Mouse (Mus musculus) T-helper 1 cell (primary cell): ENCODE measurements around the gene Olfr1175-ps.

Source experiments
- in situ Hi-C: fragments of 300-600 bp; cut with MboI, MseI; formaldehyde crosslinking; loops from one replicate; pipeline ENCODE4 v1.15.1; 2025; ENCODE audit warnings: high pct_unique_total_duplicates

The Olfr1175-ps gene

GRCm38 (mm10) chr2:88327115-88327514 lies at the start of gene Olfr1175-ps:
Gene Olfr1175-ps, minus strand, starts transcription at chr2:88327215.
- in situ Hi-C loops, result no loop called here

DNA sequence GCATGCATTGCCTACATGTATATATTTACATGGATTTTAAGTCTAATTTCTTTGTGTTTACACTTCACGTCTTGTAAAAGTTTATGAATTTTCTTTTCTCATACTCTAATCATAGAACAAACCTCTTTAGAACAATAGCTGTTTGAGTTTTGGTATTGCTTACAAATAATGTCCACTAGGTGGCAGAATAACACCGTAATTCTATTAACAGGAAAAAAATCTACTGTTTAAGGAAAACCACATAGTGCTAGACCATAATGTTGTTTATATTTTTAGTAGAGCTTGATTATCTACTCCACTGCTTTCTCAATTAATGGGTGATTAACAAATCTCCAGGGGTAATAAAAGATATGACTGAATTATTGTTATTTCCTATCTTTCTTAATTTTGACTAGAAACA lies 29.3 kb upstream of the Olfr1175-ps start:
- in situ Hi-C loops, result loop anchor here (10.0 kb wide), 1 partner anchor 1848 kb away; no protein-coding TSS in a partner anchor

DNA sequence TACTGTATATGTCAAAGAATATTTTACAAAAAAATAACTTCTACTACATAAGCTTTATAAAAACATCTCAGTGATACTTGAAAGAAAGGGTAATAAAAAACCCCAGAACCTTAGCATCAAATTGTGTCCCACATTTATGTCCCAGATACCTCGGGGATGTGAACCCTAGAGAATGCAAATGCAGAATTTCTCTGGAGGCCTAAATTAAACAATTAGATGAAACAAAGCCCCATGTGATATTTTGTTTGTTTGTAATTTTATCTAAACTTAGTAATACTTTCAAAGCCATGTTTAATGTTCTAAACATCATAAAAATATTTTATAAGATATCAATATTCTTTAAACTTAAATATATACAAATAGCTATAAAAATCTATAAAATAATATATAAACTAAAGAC lies 19.4 kb upstream of the Olfr1175-ps start, which contains the start of gene Olfr1177-ps:
Gene Olfr1177-ps (minus strand): TSS at position 101 of the 400 bp plus-strand sequence.
- in situ Hi-C loops, result no loop called here

DNA sequence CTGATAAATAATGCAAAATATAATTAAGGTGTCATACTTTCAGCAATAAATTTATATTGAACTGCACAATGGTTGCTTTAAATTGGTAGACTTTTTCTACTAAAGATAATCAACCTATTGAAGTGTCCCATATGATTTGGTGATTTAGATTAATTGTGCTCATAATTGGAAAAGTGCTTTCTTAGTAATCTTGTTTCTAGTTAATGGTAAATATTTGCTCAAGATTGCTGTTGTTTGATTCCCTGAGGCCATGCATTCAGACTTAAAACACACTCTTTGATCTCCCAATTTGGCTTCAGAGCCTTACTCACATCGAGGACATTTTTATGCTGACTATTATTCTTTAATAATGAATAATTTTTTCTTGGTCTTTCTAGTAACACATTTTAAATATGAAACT lies 9.4 kb upstream of the Olfr1175-ps start, which contains the start of gene Olfr1176:
Gene Olfr1176 (plus strand): TSS at position 301 of the 400 bp plus-strand sequence.
- in situ Hi-C loops, result no loop called here

DNA sequence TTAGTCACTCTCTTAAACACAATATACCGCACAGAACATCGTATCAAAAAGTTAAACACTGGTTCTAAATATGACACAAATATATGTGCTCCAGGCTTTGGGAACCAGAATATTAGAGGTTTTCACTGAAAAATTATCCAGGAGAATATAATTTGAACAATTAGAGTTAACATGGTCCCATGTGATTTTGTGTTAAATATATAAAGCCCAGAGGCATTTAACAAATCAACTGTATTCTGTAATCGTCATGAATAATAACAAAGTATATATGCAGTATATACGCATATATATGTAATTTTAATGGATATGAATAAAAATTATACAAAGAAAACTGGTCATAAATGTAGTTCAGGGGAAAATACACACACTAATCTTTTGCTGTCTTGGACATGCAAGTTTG lies 12.0 kb downstream of the Olfr1175-ps start, which contains the start of gene Olfr1174-ps:
Gene Olfr1174-ps (minus strand): TSS at position 101 of the 400 bp plus-strand sequence.
- in situ Hi-C loops, result no loop called here

DNA sequence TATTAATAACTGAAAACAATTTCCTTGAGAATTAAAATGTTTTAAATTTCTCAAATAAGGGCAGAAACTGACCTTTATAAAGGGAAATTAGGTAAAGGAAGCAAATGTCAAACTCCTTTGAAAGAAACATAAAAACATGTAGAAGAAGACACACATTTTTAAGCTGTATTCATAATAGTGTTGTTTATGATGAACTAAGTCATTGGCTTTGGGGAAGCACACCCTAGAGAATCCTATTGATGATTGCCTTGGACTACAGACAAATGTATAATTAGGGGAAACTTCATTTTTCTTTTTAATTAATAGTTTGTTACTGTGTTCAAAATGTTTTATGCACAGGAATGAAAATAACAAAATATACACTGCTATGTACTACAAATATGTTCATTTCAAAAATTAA lies 47.2 kb downstream of the Olfr1175-ps start, which contains the start of gene Olfr1173:
Gene Olfr1173 (minus strand): TSS at position 101 of the 400 bp plus-strand sequence.
- in situ Hi-C loops, result no loop called here
